Mouse (Mus musculus) olfactory bulb, adult 2 months (tissue): ENCODE data around the gene Tln1. TPM values are rescaled to one million over a fixed set of nuclear protein-coding genes. Genes with fewer than 3 reads are reported as not detected.
"Not testable (repeated sequence)": the region's sequence is repeated elsewhere in the genome, so short reads cannot be mapped to it uniquely, and the experiment has no call there.

Experiments used
- H3K27ac ChIP-seq: fragments of 200-500 bp; 2 replicates; pipeline ENCODE4 v1.5.1; 2012; ENCODE audit warnings: low read depth, low read length; ENCODE audit not compliant: insufficient read depth
- H3K4me1 ChIP-seq: fragments of 200-500 bp; 2 replicates; pipeline ENCODE4 v1.6.1; 2012; ENCODE audit warnings: low read length; ENCODE audit not compliant: control insufficient read depth, insufficient read depth
- H3K4me3 ChIP-seq: fragments of 200-500 bp; 2 replicates; pipeline ENCODE4 v1.5.1; 2012; ENCODE audit warnings: mild to moderate bottlenecking, low read depth, low read length, moderate library complexity; ENCODE audit not compliant: insufficient read depth
- CTCF ChIP-seq: fragments of 200-500 bp; IDR thresholded peaks from 2 replicates; pipeline ENCODE4 v1.5.1; 2012; ENCODE audit warnings: low read depth, mild to moderate bottlenecking, low read length, moderate library complexity; ENCODE audit not compliant: insufficient read depth
- POLR2A ChIP-seq: fragments of 200-500 bp; IDR thresholded peaks from 2 replicates; pipeline ENCODE4 v1.6.1; 2012; ENCODE audit warnings: mild to moderate bottlenecking, low read depth, low read length, moderate library complexity; ENCODE audit not compliant: insufficient read depth
- WGBS: fragments of 180-500 bp; shearing (Covaris S2); methylation state at CpG from one replicate; pipeline ENCODE4 v1.1.7; 2018; 5-methylcytosine and 5-hydroxymethylcytosine counted together
- polyA plus RNA-seq: library from polyadenylated mRNA; stranded (reverse); fragments of >200 nt; gene quantifications from 2 replicates; pipeline ENCODE4 v1.2.4, GENCODE M21; 2012; ENCODE audit warnings: low replicate concordance; ENCODE audit not compliant: missing spikeins, insufficient read depth, insufficient read length

Gene Tln1
- polyA plus RNA-seq, 1 experiment = 147 TPM

GRCm38 (mm10) chr4:43558631-43559356 lies 3.7 kb downstream of the Tln1 start:
- WGBS = 28% methylated on average over 13 of the region's 13 CpGs
- Histone ChIP-seq H3K27ac (peak overlapping the region; percentile 86), H3K4me1 (peaks cover 33% of the 10 kb centered on the region), H3K4me3 (peak overlapping the region; percentile 15; the same call in 1 of the 2 replicates)
- TF ChIP-seq POLR2A = no peak
- TF ChIP-seq CTCF = no peak

GRCm38 (mm10) chr4:43558028-43558630 lies 4.4 kb downstream of the Tln1 start:
- Histone ChIP-seq H3K4me1 (peaks cover 30% of the 10 kb centered on the region), H3K27ac (peak overlapping the region; percentile 1; the same call in 1 of the 2 replicates), H3K4me3 (no peak overlapping the region)
- 60% methylated on average over 5 of the region's 5 CpGs for WGBS
- TF ChIP-seq CTCF (no peak), POLR2A (no peak)

GRCm38 (mm10) chr4:43555926-43556325 lies 6.6 kb downstream of the Tln1 start:
- 97% methylated on average over 7 of the region's 7 CpGs for WGBS
- no peak overlapping the region for H3K4me3 ChIP-seq
- no peak overlapping the region for H3K27ac ChIP-seq
- TF ChIP-seq POLR2A = no peak
- peaks cover 28% of the 10 kb centered on the region for H3K4me1 ChIP-seq

GRCm38 (mm10) chr4:43553891-43554290 lies 8.6 kb downstream of the Tln1 start:
- Histone ChIP-seq H3K4me1 (peaks cover 13% of the 10 kb centered on the region), H3K4me3 (no peak overlapping the region), H3K27ac (no peak overlapping the region)
- TF ChIP-seq POLR2A = no peak
- no peak for TF ChIP-seq CTCF

- TF ChIP-seq CTCF (no peak), POLR2A (no peak)
- Histone ChIP-seq H3K27ac (no peak overlapping the region), H3K4me3 (no peak overlapping the region), H3K4me1 (peaks cover 2% of the 10 kb centered on the region)
- 82% methylated on average over 5 of the region's 5 CpGs for WGBS
These were observed 10.1 kb downstream of the Tln1 start for GRCm38 (mm10) chr4:43552437-43552836.

GRCm38 (mm10) chr4:43551854-43552253 lies 10.6 kb downstream of the Tln1 start:
- H3K4me1 ChIP-seq, H3K27ac ChIP-seq, H3K4me3 ChIP-seq: not testable (repeated sequence)
- 91% methylated on average over 6 of the region's 6 CpGs for WGBS

- 95% methylated on average over 12 of the region's 12 CpGs for WGBS
- no peak for TF ChIP-seq CTCF
- no peak for TF ChIP-seq POLR2A
- no peak overlapping the region for H3K27ac ChIP-seq
- no peaks in the 10 kb centered on the region for H3K4me1 ChIP-seq
- no peak overlapping the region for H3K4me3 ChIP-seq
These were observed 13.4 kb downstream of the Tln1 start for GRCm38 (mm10) chr4:43549055-43549454.

GRCm38 (mm10) chr4:43547160-43547559 lies 15.3 kb downstream of the Tln1 start:
- WGBS = 93% methylated on average over 8 of the region's 8 CpGs
- Histone ChIP-seq H3K4me3 (no peak overlapping the region), H3K4me1 (no peaks in the 10 kb centered on the region), H3K27ac (no peak overlapping the region)
- no peak for TF ChIP-seq CTCF
- no peak for TF ChIP-seq POLR2A

- Histone ChIP-seq H3K4me1 (no peaks in the 10 kb centered on the region), H3K27ac (no peak overlapping the region), H3K4me3 (no peak overlapping the region)
- 84% methylated on average over 12 of the region's 12 CpGs for WGBS
- no peak for TF ChIP-seq CTCF
- no peak for TF ChIP-seq POLR2A
These were observed 16.0 kb downstream of the Tln1 start for GRCm38 (mm10) chr4:43546375-43547047.

- no peak overlapping the region for H3K27ac ChIP-seq
- no peaks in the 10 kb centered on the region for H3K4me1 ChIP-seq
- H3K4me3 ChIP-seq = no peak overlapping the region
- 77% methylated on average over 3 of the region's 3 CpGs for WGBS
- TF ChIP-seq CTCF (no peak), POLR2A (no peak)
These were observed 20.4 kb downstream of the Tln1 start for GRCm38 (mm10) chr4:43542044-43542443.
